Mouse (Mus musculus): ENCODE results near the gene Hsf2.

GRCm38 (mm10) chr10:57444392-57444791 is 41.8 kb upstream of the Hsf2 start:
- TF ChIP-seq CTCF (IDR thresholded peaks at IDR 0.05; ENCODE audit: extremely low read depth, insufficient read depth, insufficient read length, insufficient replicate concordance): no peak
- no peak for TF ChIP-seq POLR2A (IDR thresholded peaks at IDR 0.05; ENCODE audit: low read depth, low read length)
